Mouse (Mus musculus): Measurements from ENCODE around the gene Wfdc18. TPM values are rescaled to one million over a fixed set of nuclear protein-coding genes. Genes with fewer than 3 reads are reported as not detected.
A peak's percentile ranks its signal among the peaks of the same experiment; 100 is the strongest.

The Wfdc18 gene
- total and polyA plus RNA-seq, 3 experiments = not detected

- TF ChIP-seq ZMIZ1 (IDR thresholded peaks at IDR 0.05; ENCODE audit: low read depth, low read length) (no peak), CTCF (conservative IDR thresholded peaks at IDR 0.05 in 1 of 2, IDR thresholded peaks at IDR 0.05 in 1 of 2; ENCODE audit: low read depth in 2 of 2, low read length in 2 of 2) (no peak)
These were observed 37.3 kb downstream of the Wfdc18 start (continued) for GRCm38 (mm10) chr11:83746152-83746551.

- Histone ChIP-seq H3K27ac (ENCODE audit: insufficient read depth, low read depth) (no peak within 1 kb of the TSS), H3K36me3 (replicated peaks in 1 of 2; ENCODE audit: control insufficient read depth in 1 of 2, insufficient read depth in 1 of 2, low read length in 1 of 2) (no peaks in the 10 kb centered on the region), H3K27me3 (replicated peaks) (peaks cover 10% of the 10 kb centered on the region), H3K9me3 (replicated peaks; ENCODE audit: low read length) (no peaks in the 10 kb centered on the region), H3K4me2 (ENCODE audit: insufficient read depth, low read depth, poor library complexity, severe bottlenecking) (0 out of 2 replicates have a peak within 1 kb of the TSS, but pooled peaks have one; percentile 0), H3K4me1 (ENCODE audit: control insufficient read depth in 1 of 2, insufficient read depth in 2 of 2) (peaks cover 30 to 62% of the 10 kb centered on the region in 2 experiments), H3K79me2 (replicated peaks; ENCODE audit: control insufficient read depth, extremely low read depth, insufficient read depth, poor library complexity, severe bottlenecking) (no peaks in the 10 kb centered on the region), H3K4me3 (replicated peaks in 1 of 3; ENCODE audit: low read depth in 2 of 3, low read length in 2 of 3, poor library complexity in 1 of 3) (no peak within 1 kb of the TSS), H3K9ac (ENCODE audit: insufficient read depth, low read depth) (no peak within 1 kb of the TSS)
- in situ Hi-C loops (cut with MboI; ENCODE audit: low pct_ligation_motif_present, low pct_unique_long_range_greater_than_20kb, low sequenced_read_pairs) = loop anchor here (10.0 kb wide), 1 partner anchor 182 kb away; no protein-coding TSS in a partner anchor
- TF ChIP-seq IRF4 (IDR thresholded peaks at IDR 0.05; ENCODE audit: low read depth, low read length) = no peak
- no peak for TF ChIP-seq ZKSCAN1 (IDR thresholded peaks at IDR 0.05; ENCODE audit: borderline replicate concordance, low read depth, low read length)
- no peak for TF ChIP-seq MYC (IDR thresholded peaks at IDR 0.05; ENCODE audit: low read depth, low read length)
- no peak for TF ChIP-seq RCOR1 (conservative IDR thresholded peaks at IDR 0.05; ENCODE audit: low read depth, low read length)
- TF ChIP-seq TBP (conservative IDR thresholded peaks at IDR 0.05; ENCODE audit: low read depth, low read length) = no peak
- no peak for TF ChIP-seq NELFE (IDR thresholded peaks at IDR 0.05; ENCODE audit: low read depth, low read length)
- TF ChIP-seq ZNF384 (IDR thresholded peaks at IDR 0.05; ENCODE audit: low read depth, low read length) = no peak
- TF ChIP-seq SMC3 (IDR thresholded peaks at IDR 0.05; ENCODE audit: low read depth, low read length) = no peak
- no peak for TF ChIP-seq BHLHE40 (IDR thresholded peaks at IDR 0.05; ENCODE audit: low read depth, low read length)
- TF ChIP-seq JUND (conservative IDR thresholded peaks at IDR 0.05; ENCODE audit: low read depth, low read length) = no peak
- TF ChIP-seq ETS1 (conservative IDR thresholded peaks at IDR 0.05; ENCODE audit: low read depth, low read length) = no peak
- no peak for TF ChIP-seq PAX5 (IDR thresholded peaks at IDR 0.05; ENCODE audit: low read length)
- no peak for TF ChIP-seq MAZ (IDR thresholded peaks at IDR 0.05; ENCODE audit: low read depth, low read length)
- no peak for TF ChIP-seq MAX (IDR thresholded peaks at IDR 0.05; ENCODE audit: low read length)
- no peak for TF ChIP-seq E2F4 (IDR thresholded peaks at IDR 0.05; ENCODE audit: insufficient replicate concordance, low read depth, low read length)
- TF ChIP-seq ELF1 (IDR thresholded peaks at IDR 0.05; ENCODE audit: low read depth, low read length) = no peak
- TF ChIP-seq MAFK (IDR thresholded peaks at IDR 0.05; ENCODE audit: insufficient replicate concordance, low read length) = no peak
- TF ChIP-seq MXI1 (IDR thresholded peaks at IDR 0.05; ENCODE audit: low read depth, low read length) = no peak
- no peak for TF ChIP-seq ZMIZ1 (IDR thresholded peaks at IDR 0.05; ENCODE audit: low read depth, low read length)
- dilution Hi-C loops (cut with MboI; ENCODE audit: extremely low pct_ligation_motif_present, extremely low pct_unique_long_range_greater_than_20kb, low sequenced_read_pairs) = no loop called here
- DNase-seq (ENCODE audit: extremely low read depth) = no peak
These were observed 37.9 kb downstream of the Wfdc18 start, which contains the start of gene Wfdc21 for GRCm38 (mm10) chr11:83746681-83747080. TSS of gene Wfdc21 (plus strand) at chr11:83746940.

Data from CH12.LX (cell line).